Mouse (Mus musculus): Measurements from ENCODE around the gene Tbx1.

- TF ChIP-seq CTCF (IDR thresholded peaks at IDR 0.05; ENCODE audit: control insufficient read depth, insufficient read depth, low read length) = no peak
- TF ChIP-seq POLR2A (IDR thresholded peaks at IDR 0.05; ENCODE audit: borderline replicate concordance, control insufficient read depth, low read depth, low read length) = no peak
Observed at GRCm38 (mm10) chr16:18620601-18621361, 30.3 kb upstream of the Tbx1 start.

Data from bone marrow, adult 2 months (tissue).